Mouse (Mus musculus) gastrocnemius, postnatal 25 days (tissue): ENCODE results near the gene Ptgr1. TPM values are rescaled to one million over a fixed set of nuclear protein-coding genes. Genes with fewer than 3 reads are reported as not detected.
A peak's percentile ranks its signal among the peaks of the same experiment; 100 is the strongest.

Experiments used
- DNase-seq: peaks from one replicate; pipeline ENCODE4 v3.0.0; 2022
- total RNA-seq, 2 experiments: library from RNA; stranded (reverse); gene quantifications; 1 replicate in 1 of 2; 2 replicates in 1 of 2; pipeline ENCODE4 v1.2.3; 2021

Gene Ptgr1
- total RNA-seq, 2 experiments from 2014 or later, result 1.5 to 2.4 TPM

GRCm38 (mm10) chr4:58990609-58991434, 3.9 kb upstream of the Ptgr1 start:
- DNase-seq, result no peak

- no peak for DNase-seq
These were observed 2.5 kb upstream of the Ptgr1 start for GRCm38 (mm10) chr4:58989303-58989898.

GRCm38 (mm10) chr4:58985157-58985648, 1.7 kb downstream of the Ptgr1 start:
- peak; percentile 32 for DNase-seq

GRCm38 (mm10) chr4:58982806-58983205, 4.1 kb downstream of the Ptgr1 start:
- no peak for DNase-seq

- DNase-seq, result no peak
These were observed 5.5 kb downstream of the Ptgr1 start for GRCm38 (mm10) chr4:58981421-58981820.

- DNase-seq, result no peak
These were observed 11.2 kb downstream of the Ptgr1 start for GRCm38 (mm10) chr4:58975711-58976110.

- no peak for DNase-seq
These were observed 16.2 kb downstream of the Ptgr1 start for GRCm38 (mm10) chr4:58970678-58971077.

- DNase-seq, result no peak
These were observed 21.8 kb downstream of the Ptgr1 start for GRCm38 (mm10) chr4:58965136-58965535.

GRCm38 (mm10) chr4:58963271-58963670, 23.6 kb downstream of the Ptgr1 start:
- no peak for DNase-seq

- no peak for DNase-seq
These were observed 25.2 kb downstream of the Ptgr1 start for GRCm38 (mm10) chr4:58961719-58962118.

GRCm38 (mm10) chr4:58952630-58953029, 34.3 kb downstream of the Ptgr1 start:
- no peak for DNase-seq

GRCm38 (mm10) chr4:58948391-58948790, 38.5 kb downstream of the Ptgr1 start:
- no peak for DNase-seq

- DNase-seq, result no peak
These were observed 42.2 kb downstream of the Ptgr1 start for GRCm38 (mm10) chr4:58944695-58945094.

GRCm38 (mm10) chr4:58944206-58944553, 42.7 kb downstream of the Ptgr1 start:
- DNase-seq, result no peak

- peak; percentile 24 for DNase-seq
These were observed 43.3 kb downstream of the Ptgr1 start, which contains the start of gene Zkscan16 for GRCm38 (mm10) chr4:58943420-58944205. TSS of gene Zkscan16 (plus strand) at chr4:58943628.

GRCm38 (mm10) chr4:58942942-58943341, 44.0 kb downstream of the Ptgr1 start:
- DNase-seq, result no peak

GRCm38 (mm10) chr4:58941638-58942037, 45.3 kb downstream of the Ptgr1 start:
- DNase-seq, result no peak

- no peak for DNase-seq
These were observed 51.1 kb downstream of the Ptgr1 start for GRCm38 (mm10) chr4:58935846-58936245.

- peak; percentile 69 for DNase-seq
These were observed 52.0 kb downstream of the Ptgr1 start for GRCm38 (mm10) chr4:58934746-58935476.

- DNase-seq, result no peak
These were observed 52.6 kb downstream of the Ptgr1 start for GRCm38 (mm10) chr4:58934308-58934707.

GRCm38 (mm10) chr4:58932541-58932940, 54.4 kb downstream of the Ptgr1 start:
- DNase-seq, result no peak

- DNase-seq, result no peak
These were observed 59.3 kb downstream of the Ptgr1 start for GRCm38 (mm10) chr4:58927661-58928060.
